Mouse (Mus musculus): ENCODE data around the gene Mbnl1. TPM values are rescaled to one million over a fixed set of nuclear protein-coding genes. Genes with fewer than 3 reads are reported as not detected.

The Mbnl1 gene
- polyA plus RNA-seq, 1 experiment from 2014 or later: 34.7 TPM

DNA sequence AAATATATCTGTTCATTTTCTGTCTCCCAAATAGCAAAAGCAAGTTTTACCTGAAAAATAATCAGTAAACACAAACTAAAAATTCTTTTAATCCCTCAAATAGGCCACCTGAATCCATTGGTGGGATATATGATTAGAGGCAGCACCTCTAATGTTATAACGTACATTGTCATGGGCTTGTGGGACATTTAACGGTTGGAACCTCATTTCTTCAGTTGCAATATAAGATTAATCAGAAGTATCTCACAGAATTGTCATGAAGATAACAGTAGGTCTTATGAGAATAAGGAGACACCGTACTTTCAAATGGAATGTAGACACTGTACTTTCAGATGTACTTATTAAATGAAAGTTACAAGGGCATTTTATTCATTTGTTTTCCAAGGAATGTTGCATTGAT is 112.1 kb downstream of the Mbnl1 start:
- Histone ChIP-seq H3K27ac (no peak overlapping the region), H3K27me3 (ENCODE audit: insufficient read depth, poor library complexity, severe bottlenecking) (no peaks in the 10 kb centered on the region), H3K36me3 (no peaks in the 10 kb centered on the region), H3K9me3 (no peaks in the 10 kb centered on the region), H3K4me3 (no peak overlapping the region), H3K4me1 (replicated peaks) (peaks cover 24% of the 10 kb centered on the region)
- DNase-seq (ENCODE audit: low spot score): no peak
- WGBS: 93% methylated on average over 3 of the region's 3 CpGs

DNA sequence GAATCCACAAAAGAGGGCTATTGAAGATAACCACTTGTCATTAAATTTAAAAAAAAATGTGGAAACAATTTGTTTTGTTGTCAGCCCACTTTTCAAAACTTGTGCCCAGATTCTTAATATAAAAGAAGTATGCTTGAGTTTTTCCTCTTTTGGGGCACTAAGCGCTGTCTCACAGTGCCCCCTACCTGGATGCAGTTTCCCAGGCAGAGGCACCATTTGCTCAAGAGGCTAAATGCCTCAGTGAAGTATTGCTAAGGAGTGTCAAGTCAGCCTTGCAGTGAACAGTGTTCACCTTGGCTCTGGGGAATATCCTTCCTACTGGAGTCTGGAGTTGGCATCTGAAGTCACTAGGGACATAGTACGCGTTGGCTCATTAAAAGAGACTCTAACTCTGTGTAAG is 113.4 kb downstream of the Mbnl1 start:
- WGBS: 94% methylated on average over 3 of the region's 3 CpGs
- no peak overlapping the region for H3K4me3 ChIP-seq
- no peaks in the 10 kb centered on the region for H3K27me3 ChIP-seq (ENCODE audit: insufficient read depth, poor library complexity, severe bottlenecking)
- H3K9me3 ChIP-seq: no peaks in the 10 kb centered on the region
- no peak overlapping the region for H3K27ac ChIP-seq
- peaks cover 16% of the 10 kb centered on the region for H3K4me1 ChIP-seq (replicated peaks)
- DNase-seq (ENCODE audit: low spot score): no peak
- H3K36me3 ChIP-seq: no peaks in the 10 kb centered on the region

DNA sequence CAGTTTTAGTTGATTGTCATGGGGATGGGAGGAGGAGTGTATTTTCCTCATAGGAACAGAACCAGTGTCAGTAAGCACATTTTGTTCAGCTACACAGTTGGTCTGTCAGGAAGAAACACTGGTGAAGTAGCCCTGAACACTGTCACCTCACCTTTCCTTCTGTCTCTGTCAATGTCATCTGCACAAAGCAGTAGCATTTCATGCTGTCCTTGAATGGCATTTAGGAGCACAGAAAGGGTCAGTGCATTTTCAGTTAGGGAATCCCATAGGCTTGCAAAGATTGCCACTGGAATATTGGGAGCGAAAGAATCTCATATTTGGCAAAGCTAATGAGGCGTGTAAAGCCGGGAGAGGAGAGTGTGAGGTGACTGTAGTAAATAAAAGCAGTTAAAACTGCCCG is 114.5 kb downstream of the Mbnl1 start:
- WGBS: 77% methylated on average over 4 of the region's 4 CpGs
- no peak overlapping the region; the same call in 1 of the 2 replicates for H3K27ac ChIP-seq

DNA sequence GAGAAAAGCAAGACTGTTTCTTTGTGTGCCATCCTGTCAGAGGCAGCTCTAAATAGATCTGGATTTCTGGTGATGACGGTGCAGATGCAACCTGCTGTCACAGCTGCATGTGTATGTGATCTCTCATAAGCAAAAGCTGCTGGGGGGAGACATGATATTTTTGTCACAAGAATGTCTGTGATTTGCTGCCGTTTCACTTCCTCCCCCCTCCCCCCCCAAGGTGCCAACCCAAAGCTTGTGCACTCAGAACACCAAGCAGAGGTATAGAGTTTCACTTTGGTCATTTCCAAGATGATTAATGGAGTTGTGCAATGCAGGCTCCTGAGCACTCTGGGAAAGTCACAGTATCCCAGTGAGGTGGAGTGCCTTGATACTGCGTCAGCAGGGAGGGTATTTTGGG is 116.7 kb downstream of the Mbnl1 start:
- no peaks in the 10 kb centered on the region for H3K27me3 ChIP-seq (ENCODE audit: insufficient read depth, poor library complexity, severe bottlenecking)
- no peak for DNase-seq (ENCODE audit: low spot score)
- no peaks in the 10 kb centered on the region for H3K36me3 ChIP-seq
- peaks cover 12% of the 10 kb centered on the region for H3K4me1 ChIP-seq (replicated peaks)
- WGBS: 75% methylated on average over 3 of the region's 3 CpGs
- H3K9me3 ChIP-seq: no peaks in the 10 kb centered on the region
- no peak overlapping the region for H3K27ac ChIP-seq
- H3K4me3 ChIP-seq: no peak overlapping the region

More for the DNA sequence above, 114.5 kb downstream of the Mbnl1 start:
- Histone ChIP-seq H3K4me1 (replicated peaks) (peaks cover 16% of the 10 kb centered on the region), H3K4me3 (no peak overlapping the region), H3K36me3 (no peaks in the 10 kb centered on the region), H3K27me3 (ENCODE audit: insufficient read depth, poor library complexity, severe bottlenecking) (no peaks in the 10 kb centered on the region), H3K9me3 (no peaks in the 10 kb centered on the region)
- DNase-seq (ENCODE audit: low spot score): no peak

DNA sequence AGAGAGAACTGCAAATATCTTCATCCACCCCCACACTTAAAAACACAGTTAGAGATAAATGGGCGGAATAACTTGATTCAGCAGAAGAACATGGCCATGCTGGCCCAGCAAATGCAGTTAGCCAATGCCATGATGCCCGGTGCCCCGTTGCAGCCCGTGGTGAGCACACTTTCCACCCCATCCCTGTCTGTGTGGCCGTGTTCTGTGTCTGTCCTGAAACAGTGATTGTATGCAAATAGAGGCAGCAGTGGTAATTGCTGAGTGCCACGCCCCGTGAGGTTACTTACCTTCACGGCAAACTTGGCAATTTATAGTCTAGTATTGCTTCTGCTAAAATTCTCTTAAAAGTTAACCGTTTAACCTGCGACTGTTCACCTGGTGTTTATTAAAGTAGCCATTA is 123.0 kb downstream of the Mbnl1 start:
- 92% methylated on average over 10 of the region's 10 CpGs for WGBS
- Histone ChIP-seq H3K27ac (no peak overlapping the region), H3K4me1 (replicated peaks) (no peaks in the 10 kb centered on the region), H3K4me3 (no peak overlapping the region), H3K27me3 (ENCODE audit: insufficient read depth, poor library complexity, severe bottlenecking) (no peaks in the 10 kb centered on the region), H3K36me3 (no peaks in the 10 kb centered on the region), H3K9me3 (no peaks in the 10 kb centered on the region)
- DNase-seq (ENCODE audit: low spot score): no peak

DNA sequence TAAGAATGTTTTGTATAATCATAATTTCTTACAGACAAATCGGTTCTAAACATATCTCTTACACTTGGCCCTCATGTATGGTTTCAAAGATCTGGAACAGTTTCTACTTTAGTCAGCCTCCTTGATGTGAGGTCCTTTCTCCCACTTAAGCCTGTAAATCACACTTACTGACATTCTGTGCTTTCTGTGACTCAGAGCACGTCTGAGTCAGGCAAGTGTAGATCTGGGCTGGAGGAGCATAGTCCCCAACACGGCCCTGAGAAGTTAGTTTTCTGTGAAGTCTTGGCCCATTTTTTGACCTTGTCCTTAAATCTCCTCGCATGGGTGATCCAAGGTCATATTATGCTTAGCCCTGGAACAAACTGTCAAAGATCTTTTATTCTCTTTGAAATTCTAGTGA is 124.4 kb downstream of the Mbnl1 start:
- Histone ChIP-seq H3K27me3 (ENCODE audit: insufficient read depth, poor library complexity, severe bottlenecking) (no peaks in the 10 kb centered on the region), H3K4me3 (no peak overlapping the region), H3K27ac (no peak overlapping the region), H3K4me1 (replicated peaks) (no peaks in the 10 kb centered on the region), H3K9me3 (no peaks in the 10 kb centered on the region), H3K36me3 (no peaks in the 10 kb centered on the region)
- 75% methylated on average over 4 of the region's 4 CpGs for WGBS
- DNase-seq (ENCODE audit: low spot score): no peak

DNA sequence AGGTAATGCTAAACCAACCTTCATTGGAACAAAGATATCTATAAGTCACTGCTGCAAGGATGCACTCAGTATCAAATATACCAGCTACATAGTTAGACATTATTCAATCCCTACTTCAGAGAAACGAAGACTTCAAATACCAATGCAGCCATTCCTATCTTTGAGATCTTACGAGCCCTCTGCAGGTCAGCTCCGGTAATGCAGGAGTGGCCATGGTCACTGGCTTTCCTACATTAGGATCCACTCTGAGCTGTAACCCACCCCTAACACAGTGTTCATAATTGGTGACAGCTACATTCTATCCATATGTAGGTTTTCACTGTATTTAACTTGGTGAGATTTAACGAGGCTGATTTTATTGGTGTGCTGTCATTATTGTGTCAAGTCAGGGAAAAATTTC is 129.1 kb downstream of the Mbnl1 start:
- DNase-seq (ENCODE audit: low spot score): peak; percentile 71
- H3K4me1 ChIP-seq (replicated peaks): no peaks in the 10 kb centered on the region
- H3K4me3 ChIP-seq: no peak overlapping the region
- no peaks in the 10 kb centered on the region for H3K9me3 ChIP-seq
- no peaks in the 10 kb centered on the region for H3K27me3 ChIP-seq (ENCODE audit: insufficient read depth, poor library complexity, severe bottlenecking)
- no peak overlapping the region for H3K27ac ChIP-seq
- WGBS: 28% methylated on average over 4 of the region's 4 CpGs
- H3K36me3 ChIP-seq: no peaks in the 10 kb centered on the region

DNA sequence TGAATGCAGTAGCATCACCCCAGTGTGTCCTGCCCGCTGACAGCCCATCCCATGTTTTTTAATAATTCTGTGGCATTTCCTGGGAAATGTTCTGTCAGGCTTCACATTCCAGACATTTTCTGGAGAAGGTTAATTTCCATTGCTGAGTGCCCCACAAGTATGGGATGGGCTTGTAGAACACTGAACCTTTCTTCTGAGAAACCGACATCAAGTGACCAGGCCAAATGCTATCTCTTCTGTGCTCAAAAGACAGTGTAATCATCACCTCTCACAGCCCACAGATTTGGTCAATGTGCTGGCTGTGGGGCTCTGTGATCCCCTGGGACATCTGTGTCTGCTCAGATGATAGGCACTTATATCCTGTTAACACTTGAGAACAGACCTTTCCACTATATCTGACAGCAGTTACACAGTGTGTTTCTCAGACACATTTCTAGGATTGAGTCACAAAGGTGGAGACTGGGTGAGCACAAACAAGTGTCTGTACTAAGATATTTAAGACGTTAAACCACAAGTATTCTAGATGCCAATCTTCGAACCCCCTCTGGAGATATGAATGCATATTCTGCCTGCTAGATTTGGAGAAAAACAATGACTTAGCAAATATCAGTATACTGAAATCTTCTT is 130.4 kb downstream of the Mbnl1 start:
- 86% methylated on average over 4 of the region's 4 CpGs for WGBS
- Histone ChIP-seq H3K9me3 (no peaks in the 10 kb centered on the region), H3K4me3 (no peak overlapping the region)

DNA sequence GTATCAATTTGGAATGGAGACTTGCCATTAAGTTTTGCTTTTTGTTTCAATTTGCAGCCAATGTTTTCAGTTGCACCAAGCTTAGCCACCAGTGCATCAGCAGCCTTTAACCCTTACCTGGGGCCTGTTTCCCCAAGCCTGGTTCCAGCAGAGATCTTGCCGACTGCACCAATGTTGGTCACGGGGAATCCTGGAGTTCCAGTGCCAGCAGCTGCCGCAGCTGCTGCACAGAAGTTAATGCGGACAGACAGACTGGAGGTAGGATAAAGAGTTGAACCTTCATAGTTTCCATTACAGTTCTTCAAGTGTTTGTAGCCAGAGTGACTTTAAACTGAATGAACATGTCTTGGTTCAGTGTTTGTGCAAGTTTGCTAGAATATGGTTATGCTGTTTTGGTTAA is 131.0 kb downstream of the Mbnl1 start:
- H3K4me3 ChIP-seq: no peak overlapping the region
- H3K36me3 ChIP-seq: no peaks in the 10 kb centered on the region
- DNase-seq (ENCODE audit: low spot score): no peak
- H3K9me3 ChIP-seq: no peaks in the 10 kb centered on the region
- no peaks in the 10 kb centered on the region for H3K27me3 ChIP-seq (ENCODE audit: insufficient read depth, poor library complexity, severe bottlenecking)
- no peaks in the 10 kb centered on the region for H3K4me1 ChIP-seq (replicated peaks)
- H3K27ac ChIP-seq: no peak overlapping the region
- 89% methylated on average over 4 of the region's 4 CpGs for WGBS

More for the DNA sequence above, 130.4 kb downstream of the Mbnl1 start:
- H3K27me3 ChIP-seq (ENCODE audit: insufficient read depth, poor library complexity, severe bottlenecking): no peaks in the 10 kb centered on the region
- H3K36me3 ChIP-seq: no peaks in the 10 kb centered on the region
- no peak overlapping the region for H3K27ac ChIP-seq
- DNase-seq (ENCODE audit: low spot score): no peak
- H3K4me1 ChIP-seq (replicated peaks): no peaks in the 10 kb centered on the region

DNA sequence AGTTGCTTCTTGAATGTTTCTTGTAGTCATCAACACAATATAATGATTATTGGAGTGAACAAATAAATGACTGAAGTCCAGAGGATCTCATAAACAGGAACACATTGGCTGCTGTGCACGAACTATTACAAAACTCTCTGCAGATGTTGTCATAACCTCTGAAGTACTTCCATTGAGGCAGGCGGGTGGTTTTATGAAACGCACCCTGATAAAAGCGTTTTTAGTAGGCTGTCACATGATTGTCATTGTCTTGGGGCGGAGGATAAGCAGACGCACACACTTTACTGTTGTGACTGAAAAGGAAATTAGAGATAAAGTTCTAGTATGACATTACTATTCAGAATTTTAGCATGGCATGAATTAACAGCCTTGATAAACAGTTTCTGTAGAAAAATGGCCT is 131.6 kb downstream of the Mbnl1 start:
- 92% methylated on average over 6 of the region's 6 CpGs for WGBS
- Histone ChIP-seq H3K27ac (no peak overlapping the region), H3K4me3 (no peak overlapping the region), H3K36me3 (no peaks in the 10 kb centered on the region), H3K9me3 (no peaks in the 10 kb centered on the region), H3K27me3 (ENCODE audit: insufficient read depth, poor library complexity, severe bottlenecking) (no peaks in the 10 kb centered on the region), H3K4me1 (replicated peaks) (no peaks in the 10 kb centered on the region)
- no peak for DNase-seq (ENCODE audit: low spot score)

DNA sequence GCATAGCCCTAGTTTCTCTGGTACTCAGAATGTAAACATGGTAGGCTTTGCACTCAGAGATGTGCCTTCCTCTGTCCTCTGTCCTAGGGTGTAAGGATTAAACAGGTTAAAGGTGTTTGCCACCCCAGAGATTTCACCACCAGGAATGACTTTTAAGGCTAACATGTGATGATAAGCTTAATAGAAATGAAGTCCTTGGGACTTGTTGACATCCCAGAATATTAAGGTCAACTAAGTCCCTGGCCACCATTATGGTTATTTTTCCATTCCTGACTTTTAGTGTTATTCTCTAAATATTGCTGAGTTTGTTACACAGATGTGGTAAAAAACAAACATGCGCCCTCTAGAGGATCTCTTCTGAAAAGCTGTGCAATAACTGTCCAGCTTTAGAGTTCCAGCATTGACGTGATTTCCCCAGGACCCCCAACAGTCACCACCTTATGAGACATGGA is 136.3 kb downstream of the Mbnl1 start:
- no peak for DNase-seq (ENCODE audit: low spot score)
- no peak overlapping the region for H3K4me3 ChIP-seq

DNA sequence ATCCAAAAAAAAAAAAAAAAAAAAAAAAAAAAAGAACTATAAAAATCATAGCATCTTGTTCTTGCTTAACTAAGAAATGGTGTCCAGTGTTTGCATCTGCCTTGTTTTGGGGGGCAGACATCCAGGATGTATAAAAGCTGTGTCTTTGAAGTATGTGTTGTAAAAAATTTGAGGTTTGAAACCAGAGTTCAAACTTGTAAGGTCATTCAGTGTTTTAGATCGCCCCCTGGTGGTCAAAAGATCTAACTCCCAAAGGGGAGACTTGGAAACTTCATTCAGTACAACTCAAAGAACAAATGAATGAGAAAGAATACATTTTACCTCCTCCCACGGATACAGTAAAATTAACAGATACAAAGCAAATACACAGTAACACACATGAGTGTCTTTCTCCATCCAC is 139.2 kb downstream of the Mbnl1 start:
- no peak for DNase-seq (ENCODE audit: low spot score)
- WGBS: 28% methylated on average over 2 of the region's 2 CpGs
- Histone ChIP-seq H3K9me3 (no peaks in the 10 kb centered on the region), H3K4me1 (replicated peaks) (no peaks in the 10 kb centered on the region), H3K4me3 (no peak overlapping the region), H3K27me3 (ENCODE audit: insufficient read depth, poor library complexity, severe bottlenecking) (no peaks in the 10 kb centered on the region), H3K27ac (no peak overlapping the region), H3K36me3 (peaks cover 10% of the 10 kb centered on the region; the same call in 1 of the 2 replicates)

More for the DNA sequence above, 136.3 kb downstream of the Mbnl1 start:
- 11% methylated on average over 2 of the region's 2 CpGs for WGBS
- Histone ChIP-seq H3K27me3 (ENCODE audit: insufficient read depth, poor library complexity, severe bottlenecking) (no peaks in the 10 kb centered on the region), H3K9me3 (no peaks in the 10 kb centered on the region), H3K4me1 (replicated peaks) (no peaks in the 10 kb centered on the region), H3K36me3 (peaks cover 10% of the 10 kb centered on the region; the same call in 1 of the 2 replicates), H3K27ac (no peak overlapping the region)

DNA sequence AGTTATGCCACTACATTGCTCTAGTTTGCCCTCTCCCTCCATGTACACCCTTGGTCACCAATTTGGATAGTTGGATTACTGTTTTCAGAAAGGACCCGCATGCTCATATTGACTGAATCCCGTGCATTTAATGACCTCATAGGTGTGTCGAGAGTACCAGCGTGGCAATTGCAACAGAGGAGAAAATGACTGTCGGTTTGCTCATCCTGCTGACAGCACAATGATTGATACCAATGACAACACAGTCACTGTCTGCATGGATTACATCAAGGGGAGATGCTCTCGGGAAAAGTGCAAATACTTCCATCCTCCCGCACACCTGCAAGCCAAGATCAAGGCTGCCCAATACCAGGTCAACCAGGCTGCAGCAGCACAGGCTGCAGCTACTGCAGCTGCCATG is 140.5 kb downstream of the Mbnl1 start:
- Histone ChIP-seq H3K4me1 (replicated peaks) (no peaks in the 10 kb centered on the region), H3K36me3 (peaks cover 10% of the 10 kb centered on the region; the same call in 1 of the 2 replicates), H3K9me3 (no peaks in the 10 kb centered on the region), H3K27ac (no peak overlapping the region), H3K4me3 (no peak overlapping the region), H3K27me3 (ENCODE audit: insufficient read depth, poor library complexity, severe bottlenecking) (no peaks in the 10 kb centered on the region)
- 95% methylated on average over 7 of the region's 7 CpGs for WGBS
- DNase-seq (ENCODE audit: low spot score): no peak

DNA sequence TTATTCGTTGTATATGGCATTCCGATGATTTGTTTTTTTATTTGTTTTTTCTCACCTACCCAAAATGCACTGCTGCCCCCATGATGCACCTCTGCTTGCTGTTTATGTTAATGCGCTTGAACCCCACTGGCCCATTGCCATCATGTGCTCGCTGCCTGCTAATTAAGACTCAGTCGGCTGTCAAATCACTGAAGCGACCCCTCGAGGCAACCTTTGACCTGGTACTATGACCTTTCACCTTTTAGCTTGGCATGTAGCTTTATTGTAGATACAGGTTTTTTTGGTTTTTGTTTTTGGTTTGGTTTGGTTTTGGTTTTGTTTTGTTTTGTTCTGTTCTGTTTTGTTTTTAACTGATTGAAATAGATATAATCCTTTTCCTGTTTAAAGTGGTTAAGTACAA is 141.9 kb downstream of the Mbnl1 start:
- H3K4me1 ChIP-seq (replicated peaks): no peaks in the 10 kb centered on the region
- 74% methylated on average over 7 of the region's 7 CpGs for WGBS
- no peak overlapping the region for H3K4me3 ChIP-seq
- no peak for DNase-seq (ENCODE audit: low spot score)
- H3K9me3 ChIP-seq: no peaks in the 10 kb centered on the region
- no peaks in the 10 kb centered on the region for H3K27me3 ChIP-seq (ENCODE audit: insufficient read depth, poor library complexity, severe bottlenecking)
- peaks cover 10% of the 10 kb centered on the region; the same call in 1 of the 2 replicates for H3K36me3 ChIP-seq
- no peak overlapping the region for H3K27ac ChIP-seq
